Mouse (Mus musculus): ENCODE measurements at regions not wholly inside any gene's neighbourhood (a gene's known extent, or its start where the extent isn't known, plus 50 kb on each side); places are given as distances from the start of the nearest gene placed in this dataset.

DNA sequence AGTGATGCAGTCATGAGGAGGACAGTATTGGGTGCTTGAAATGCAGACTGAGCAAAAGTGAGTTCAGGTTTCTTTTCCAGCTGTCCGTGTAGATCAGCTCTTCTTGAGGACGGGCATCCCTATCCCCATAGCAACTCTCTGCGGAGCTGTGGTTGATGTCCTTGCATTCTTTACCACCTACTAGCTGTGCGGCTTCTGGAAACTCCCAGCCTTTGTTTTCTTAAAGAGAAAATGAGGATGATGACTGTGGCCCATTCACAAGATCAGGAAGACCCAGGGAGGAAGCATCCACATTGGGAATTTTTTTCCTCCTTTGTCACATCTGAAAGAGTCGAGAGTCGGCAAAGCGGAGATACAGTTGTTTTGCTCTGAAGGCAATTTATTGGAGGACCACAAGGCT, 410.2 kb upstream of the Sall1 start:
- no peak for DNase-seq (ENCODE audit: extremely low read depth)

DNA sequence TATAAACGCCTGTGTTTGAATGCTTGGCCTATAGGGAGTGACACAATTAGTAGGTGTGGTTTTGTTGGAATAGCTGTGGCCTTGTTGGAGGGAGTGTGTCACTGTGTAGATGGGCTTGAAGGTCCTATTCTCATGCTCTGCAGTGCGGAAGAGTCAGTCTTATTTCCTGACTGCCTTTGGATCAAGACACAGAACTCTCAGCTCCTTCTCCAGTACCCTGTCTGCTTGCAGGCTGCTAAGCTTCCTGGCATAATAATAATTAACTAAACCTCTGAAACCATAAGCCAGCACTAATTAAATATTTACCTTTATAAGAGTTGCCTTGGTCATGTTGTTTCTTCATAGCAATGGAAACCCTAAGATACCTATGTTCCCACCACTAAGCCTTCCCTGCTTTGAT, 409.8 kb upstream of the Sall1 start:
- dilution Hi-C loops (cut with MboI; ENCODE audit: extremely low pct_ligation_motif_present, extremely low pct_unique_long_range_greater_than_20kb, low sequenced_read_pairs) (no loop called here), in situ Hi-C loops (cut with MboI; ENCODE audit: low pct_ligation_motif_present, low pct_unique_long_range_greater_than_20kb, low sequenced_read_pairs) (no loop called here)
- Histone ChIP-seq H3K4me2 (ENCODE audit: insufficient read depth, low read depth, poor library complexity, severe bottlenecking) (no peak overlapping the region), H3K9ac (ENCODE audit: insufficient read depth, low read depth) (no peak overlapping the region), H3K9me3 (replicated peaks; ENCODE audit: low read length) (peaks cover 37% of the 10 kb centered on the region), H3K4me3 (replicated peaks in 1 of 3; ENCODE audit: low read depth in 2 of 3, low read length in 2 of 3, poor library complexity in 1 of 3) (no peak overlapping the region), H3K27ac (ENCODE audit: insufficient read depth, low read depth) (no peak overlapping the region), H3K27me3 (replicated peaks) (no peaks in the 10 kb centered on the region), H3K36me3 (replicated peaks in 1 of 2; ENCODE audit: control insufficient read depth in 1 of 2, insufficient read depth in 1 of 2, low read length in 1 of 2) (no peaks in the 10 kb centered on the region), H3K4me1 (ENCODE audit: control insufficient read depth in 1 of 2, insufficient read depth in 2 of 2) (no peaks in the 10 kb centered on the region), H3K79me2 (replicated peaks; ENCODE audit: control insufficient read depth, extremely low read depth, insufficient read depth, poor library complexity, severe bottlenecking) (no peaks in the 10 kb centered on the region)
- TF ChIP-seq ELF1 (IDR thresholded peaks at IDR 0.05; ENCODE audit: low read depth, low read length): no peak
- no peak for TF ChIP-seq JUN (IDR thresholded peaks at IDR 0.05; ENCODE audit: insufficient read depth, low read depth, low read length)
- TF ChIP-seq E2F4 (IDR thresholded peaks at IDR 0.05; ENCODE audit: insufficient replicate concordance, low read depth, low read length): no peak
- TF ChIP-seq USF1 (IDR thresholded peaks at IDR 0.05; ENCODE audit: low read depth, low read length): no peak
- TF ChIP-seq MAZ (IDR thresholded peaks at IDR 0.05; ENCODE audit: low read depth, low read length): no peak
- no peak for TF ChIP-seq UBTF (IDR thresholded peaks at IDR 0.05; ENCODE audit: low read depth, low read length)
- no peak for TF ChIP-seq JUND (conservative IDR thresholded peaks at IDR 0.05; ENCODE audit: low read depth, low read length)
- TF ChIP-seq ZKSCAN1 (IDR thresholded peaks at IDR 0.05; ENCODE audit: borderline replicate concordance, low read depth, low read length): no peak
- no peak for TF ChIP-seq TCF12 (IDR thresholded peaks at IDR 0.05; ENCODE audit: low read depth, low read length)
- TF ChIP-seq NELFE (IDR thresholded peaks at IDR 0.05; ENCODE audit: low read depth, low read length): no peak
- TF ChIP-seq POLR2AphosphoS2 (IDR thresholded peaks at IDR 0.05; ENCODE audit: low read depth, low read length): no peak
- no peak for TF ChIP-seq SIN3A (IDR thresholded peaks at IDR 0.05; ENCODE audit: low read length)
- TF ChIP-seq CHD2 (IDR thresholded peaks at IDR 0.05; ENCODE audit: low read length): no peak
- TF ChIP-seq RCOR1 (conservative IDR thresholded peaks at IDR 0.05; ENCODE audit: low read depth, low read length): no peak
- no peak for TF ChIP-seq TBP (conservative IDR thresholded peaks at IDR 0.05; ENCODE audit: low read depth, low read length)
- no peak for TF ChIP-seq SMC3 (IDR thresholded peaks at IDR 0.05; ENCODE audit: low read depth, low read length)
- TF ChIP-seq GABPA (IDR thresholded peaks at IDR 0.05; ENCODE audit: insufficient replicate concordance, low read depth, low read length): no peak
- no peak for TF ChIP-seq EP300 (IDR thresholded peaks at IDR 0.05; ENCODE audit: low read length)
- no peak for DNase-seq (ENCODE audit: extremely low read depth)

More for the DNA sequence above, 410.2 kb upstream of the Sall1 start:
- Histone ChIP-seq H3K4me1 (ENCODE audit: control insufficient read depth in 1 of 2, insufficient read depth in 2 of 2) (no peaks in the 10 kb centered on the region), H3K9me3 (replicated peaks; ENCODE audit: low read length) (peaks cover 37% of the 10 kb centered on the region), H3K4me2 (ENCODE audit: insufficient read depth, low read depth, poor library complexity, severe bottlenecking) (no peak overlapping the region), H3K4me3 (replicated peaks in 1 of 3; ENCODE audit: low read depth in 2 of 3, low read length in 2 of 3, poor library complexity in 1 of 3) (no peak overlapping the region), H3K36me3 (replicated peaks in 1 of 2; ENCODE audit: control insufficient read depth in 1 of 2, insufficient read depth in 1 of 2, low read length in 1 of 2) (no peaks in the 10 kb centered on the region), H3K27me3 (replicated peaks) (no peaks in the 10 kb centered on the region), H3K9ac (ENCODE audit: insufficient read depth, low read depth) (no peak overlapping the region), H3K79me2 (replicated peaks; ENCODE audit: control insufficient read depth, extremely low read depth, insufficient read depth, poor library complexity, severe bottlenecking) (no peaks in the 10 kb centered on the region), H3K27ac (ENCODE audit: insufficient read depth, low read depth) (no peak overlapping the region)
- dilution Hi-C loops (cut with MboI; ENCODE audit: extremely low pct_ligation_motif_present, extremely low pct_unique_long_range_greater_than_20kb, low sequenced_read_pairs): no loop called here
- TF ChIP-seq ELF1 (IDR thresholded peaks at IDR 0.05; ENCODE audit: low read depth, low read length) (no peak), ZNF384 (IDR thresholded peaks at IDR 0.05; ENCODE audit: low read depth, low read length) (no peak), NRF1 (IDR thresholded peaks at IDR 0.05; ENCODE audit: low read depth, low read length) (no peak), MEF2A (IDR thresholded peaks at IDR 0.05; ENCODE audit: borderline replicate concordance, low read depth, low read length) (no peak), ZMIZ1 (IDR thresholded peaks at IDR 0.05; ENCODE audit: low read depth, low read length) (no peak), JUND (conservative IDR thresholded peaks at IDR 0.05; ENCODE audit: low read depth, low read length) (no peak), POLR2A (IDR thresholded peaks at IDR 0.05; ENCODE audit: low read depth, low read length) (no peak), RCOR1 (conservative IDR thresholded peaks at IDR 0.05; ENCODE audit: low read depth, low read length) (no peak)
- in situ Hi-C loops (cut with MboI; ENCODE audit: low pct_ligation_motif_present, low pct_unique_long_range_greater_than_20kb, low sequenced_read_pairs): no loop called here
